26 mouse cellular contexts compared by ENCODE assay signal in the genomic region with DNA sequence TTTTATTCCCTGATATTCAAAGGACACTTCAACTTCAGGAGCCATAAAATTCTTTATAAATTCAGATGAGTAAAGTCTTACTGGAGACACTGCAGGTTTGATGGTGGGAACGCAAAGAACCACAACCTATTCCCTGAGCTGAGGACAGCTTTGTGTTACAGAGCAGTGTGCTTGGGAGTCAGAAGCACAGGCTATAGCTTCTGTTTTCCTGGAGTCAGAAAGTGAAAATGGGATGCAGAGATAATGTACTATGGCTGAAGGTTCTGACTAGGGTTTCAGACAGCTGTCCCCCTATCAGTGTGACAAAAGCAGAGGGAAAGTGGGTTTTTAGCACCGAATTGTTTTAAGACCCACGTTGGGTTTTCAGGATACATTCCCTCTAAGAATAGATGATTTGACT.
"Had no signal": no experiment of that assay in that cellular context is flagged by ENCODE, and none has a peak within 500 bp of the region (broad histone marks: within the 10 kb centered on the region; RNA-seq: fewer than 3 reads in every experiment).

No protein-coding gene starts in this region.

- H3K9me3 ChIP-seq: heart, embryonic 13.5 days; heart, embryonic 15.5 days; hindbrain, embryonic 13.5 days; hindbrain, embryonic 15.5 days; kidney, embryonic 15.5 days; limb, embryonic 13.5 days; limb, embryonic 15.5 days had no signal

- H3K27ac ChIP-seq: heart, adult 2 months; heart, embryonic 13.5 days; heart, embryonic 15.5 days; hindbrain, embryonic 13.5 days; hindbrain, embryonic 15.5 days; hindbrain, postnatal 0 days; kidney, embryonic 15.5 days; kidney, postnatal 0 days; limb, embryonic 13.5 days; limb, embryonic 15.5 days; liver, embryonic 12.5 days had no signal

- H3K27me3 ChIP-seq: heart, embryonic 13.5 days; heart, embryonic 15.5 days; hindbrain, embryonic 13.5 days; hindbrain, embryonic 15.5 days; kidney, embryonic 15.5 days; limb, embryonic 13.5 days; limb, embryonic 15.5 days; liver, embryonic 12.5 days had no signal

- ATAC-seq: hindbrain, postnatal 0 days; intestine, embryonic 16.5 days; liver, embryonic 12.5 days had no signal

- H3K9ac ChIP-seq: heart, embryonic 13.5 days; heart, embryonic 15.5 days; hindbrain, embryonic 13.5 days; hindbrain, embryonic 15.5 days; kidney, embryonic 15.5 days; limb, embryonic 13.5 days; limb, embryonic 15.5 days; liver, embryonic 12.5 days had no signal

- H3K4me2 ChIP-seq: heart, embryonic 11.5 days; heart, embryonic 13.5 days; heart, embryonic 15.5 days; hindbrain, embryonic 13.5 days; hindbrain, embryonic 15.5 days; kidney, embryonic 15.5 days; limb, embryonic 13.5 days; limb, embryonic 15.5 days; liver, embryonic 12.5 days had no signal

- H3K4me1 ChIP-seq: heart, embryonic 13.5 days; heart, embryonic 15.5 days; hindbrain, embryonic 13.5 days; hindbrain, embryonic 15.5 days; kidney, embryonic 15.5 days; limb, embryonic 13.5 days; limb, embryonic 15.5 days; liver, embryonic 12.5 days had no signal

- H3K4me3 ChIP-seq: heart, adult 2 months; heart, embryonic 13.5 days; heart, embryonic 15.5 days; hindbrain, embryonic 13.5 days; hindbrain, embryonic 15.5 days; kidney, embryonic 15.5 days; limb, embryonic 13.5 days; limb, embryonic 15.5 days; liver, embryonic 12.5 days had no signal

- DNase-seq: gastrocnemius, postnatal 14 days; gastrocnemius, postnatal 36 days; heart, adult 11 months; heart, adult 2 months; heart, postnatal 14 days; heart, postnatal 36 days; kidney, adult 11 months; kidney, adult 2 months; kidney, adult 9 months; kidney, postnatal 14 days; kidney, postnatal 36 days; layer of hippocampus, adult 9-11 months; layer of hippocampus, postnatal 36 days; left cerebral cortex, postnatal 4 days had no signal

- H3K36me3 ChIP-seq: heart, embryonic 13.5 days; heart, embryonic 15.5 days; hindbrain, embryonic 13.5 days; hindbrain, embryonic 15.5 days; kidney, embryonic 15.5 days; limb, embryonic 13.5 days; limb, embryonic 15.5 days; liver, embryonic 12.5 days had no signal
